Mouse (Mus musculus) 416B (cell line): Measurements from ENCODE around the gene Fntb.
"Not testable (repeated sequence)": the region's sequence is repeated elsewhere in the genome, so short reads cannot be mapped to it uniquely, and the experiment has no call there.

Source experiments
- DNase-seq: peaks from one replicate; pipeline ENCODE4 v3.0.0; 2011; ENCODE audit warnings: low read depth

Fntb gene

GRCm38 (mm10) chr12:76837101-76837843 lies 71.9 kb downstream of the Fntb start:
- peak; percentile 99 for DNase-seq

- DNase-seq, result no peak
These were observed 72.7 kb downstream of the Fntb start for GRCm38 (mm10) chr12:76837844-76838650.

- DNase-seq, result no peak
These were observed 73.9 kb downstream of the Fntb start for GRCm38 (mm10) chr12:76839298-76839697.

- no peak for DNase-seq
These were observed 74.7 kb downstream of the Fntb start for GRCm38 (mm10) chr12:76840081-76840480.

- DNase-seq, result no peak
These were observed 79.1 kb downstream of the Fntb start for GRCm38 (mm10) chr12:76844346-76845061.

- no peak for DNase-seq
These were observed 87.0 kb downstream of the Fntb start for GRCm38 (mm10) chr12:76852419-76852818.

- DNase-seq, result no peak
These were observed 88.2 kb downstream of the Fntb start for GRCm38 (mm10) chr12:76853378-76854142.

- no peak for DNase-seq
These were observed 91.7 kb downstream of the Fntb start for GRCm38 (mm10) chr12:76857087-76857486.

GRCm38 (mm10) chr12:76858788-76859187 lies 93.4 kb downstream of the Fntb start:
- not testable (repeated sequence) for DNase-seq

GRCm38 (mm10) chr12:76863651-76864050 lies 98.3 kb downstream of the Fntb start:
- DNase-seq, result peak; percentile 20

- no peak for DNase-seq
These were observed 99.9 kb downstream of the Fntb start for GRCm38 (mm10) chr12:76865266-76865665.

- DNase-seq, result peak; percentile 69
These were observed 102.3 kb downstream of the Fntb start for GRCm38 (mm10) chr12:76867586-76868280.

GRCm38 (mm10) chr12:76868463-76869198 lies 103.2 kb downstream of the Fntb start:
- DNase-seq, result no peak

- no peak for DNase-seq
These were observed 104.2 kb downstream of the Fntb start for GRCm38 (mm10) chr12:76869561-76869960.

- DNase-seq, result no peak
These were observed 107.5 kb downstream of the Fntb start for GRCm38 (mm10) chr12:76872767-76873316.

GRCm38 (mm10) chr12:76874826-76875225 lies 109.4 kb downstream of the Fntb start:
- DNase-seq, result no peak

- DNase-seq, result peak; percentile 68
These were observed 113.9 kb downstream of the Fntb start for GRCm38 (mm10) chr12:76879242-76879641.

GRCm38 (mm10) chr12:76880131-76880530 lies 114.7 kb downstream of the Fntb start:
- DNase-seq, result no peak

GRCm38 (mm10) chr12:76883824-76884223 lies 118.4 kb downstream of the Fntb start:
- no peak for DNase-seq

- no peak for DNase-seq
These were observed 119.7 kb downstream of the Fntb start for GRCm38 (mm10) chr12:76885103-76885502.
